Mouse (Mus musculus): ENCODE data around the gene Camk2d.

DNA sequence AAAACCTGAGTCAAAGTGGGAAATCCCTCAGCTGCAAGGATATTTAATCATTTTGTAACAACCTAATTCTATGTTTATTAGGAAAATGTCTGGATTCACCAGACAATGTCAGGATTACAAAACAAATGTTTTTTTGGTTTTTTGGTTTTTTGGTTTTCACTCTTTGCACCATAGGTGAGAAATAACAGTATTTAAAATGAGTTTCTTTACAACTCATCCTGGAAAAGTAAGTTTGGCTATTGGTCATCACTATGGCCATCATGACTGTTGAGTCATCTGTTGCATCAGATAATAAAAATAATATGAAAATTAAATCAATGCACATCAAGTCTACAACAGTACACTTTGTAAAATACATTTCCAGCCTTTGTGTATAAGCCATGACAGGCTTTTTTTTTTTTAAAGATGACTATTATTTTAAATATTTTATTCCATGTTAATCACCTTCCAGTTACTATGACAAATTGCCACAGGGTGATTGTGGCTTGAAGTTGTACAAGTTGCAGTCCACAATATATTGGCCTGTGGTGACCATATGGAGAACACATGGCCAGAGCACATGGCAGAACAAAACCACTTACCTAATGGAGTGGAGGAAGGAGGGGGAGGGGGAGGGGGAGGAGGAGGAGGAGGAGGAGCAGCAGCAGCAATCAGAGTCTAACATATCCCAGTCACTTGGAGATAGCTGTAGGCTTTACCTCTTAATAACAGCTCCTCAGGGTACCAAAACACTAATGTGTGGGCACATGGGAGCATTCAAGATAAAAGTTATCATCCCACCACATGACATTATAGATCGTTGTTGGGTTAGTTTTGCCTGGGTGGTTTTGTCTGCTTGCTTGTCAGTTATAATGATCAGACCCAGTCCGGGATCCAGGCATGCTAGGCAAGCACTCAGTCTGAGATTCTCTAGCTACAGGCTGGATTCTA, 197.2 kb downstream of the Camk2d start:
- TF ChIP-seq CTCF (IDR thresholded peaks at IDR 0.05; ENCODE audit: extremely low read depth, insufficient read depth, low read length) (no peak), POLR2A (IDR thresholded peaks at IDR 0.05; ENCODE audit: extremely low read depth, insufficient read depth, low read length) (no peak)

Data from cortical plate, adult 2 months (tissue).